Mouse (Mus musculus): Measurements from ENCODE around the gene Stub1.

DNA sequence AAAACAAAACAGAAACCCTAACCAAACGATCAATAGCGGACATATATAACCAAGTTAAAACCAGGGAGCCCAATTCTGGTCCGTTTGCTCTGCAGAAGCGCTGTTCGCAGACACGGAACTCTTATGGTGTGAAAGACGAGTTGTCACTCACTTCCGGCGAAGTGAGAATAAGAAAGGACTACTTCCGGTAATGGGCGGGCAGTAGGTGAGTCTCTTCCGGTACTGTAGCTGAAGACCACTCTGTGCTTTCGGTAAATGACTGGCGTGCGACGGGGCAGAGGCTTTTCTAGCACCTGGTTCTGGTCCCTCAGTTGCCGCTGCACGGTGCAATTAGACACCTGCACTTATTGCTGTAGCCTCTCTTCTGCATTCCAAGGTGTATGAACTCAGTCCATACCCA is 9.8 kb downstream of the Stub1 start, which contains the start of gene Wdr24:
- TF ChIP-seq CTCF (conservative IDR thresholded peaks at IDR 0.05; ENCODE audit: low read length), result no peak
- TF ChIP-seq POU5F1 (IDR thresholded peaks at IDR 0.05; ENCODE audit: borderline replicate concordance, low read length), result no peak
